Mouse (Mus musculus) v-Abl transformed pro-B cells (cell line): ENCODE data around the gene Sv2b.
"Not testable (repeated sequence)": the region's sequence is repeated elsewhere in the genome, so short reads cannot be mapped to it uniquely, and the experiment has no call there.

Experiments
- in situ Hi-C, 2 experiments: fragments of 400-800 bp; cut with MboI; formaldehyde crosslinking; loops; one replicate each; pipeline ENCODE4 v1.15.1; 2025; ENCODE audit not compliant: unreplicated experiment in 2 of 2

Gene Sv2b

GRCm38 (mm10) chr7:75222704-75223431 is 86.2 kb downstream of the Sv2b start:
- in situ Hi-C loops: no loop called here

GRCm38 (mm10) chr7:75220786-75221185 is 88.3 kb downstream of the Sv2b start:
- in situ Hi-C loops: no loop called here

- in situ Hi-C loops: no loop called here
Observed at GRCm38 (mm10) chr7:75220296-75220695, 88.8 kb downstream of the Sv2b start.

- in situ Hi-C loops: no loop called here
Observed at GRCm38 (mm10) chr7:75216180-75216579, 92.9 kb downstream of the Sv2b start.

GRCm38 (mm10) chr7:75209221-75209641 is 99.8 kb downstream of the Sv2b start:
- in situ Hi-C loops: no loop called here

- in situ Hi-C loops: no loop called here
Observed at GRCm38 (mm10) chr7:75207965-75208644, 101.0 kb downstream of the Sv2b start.

GRCm38 (mm10) chr7:75206671-75207070 is 102.4 kb downstream of the Sv2b start:
- in situ Hi-C loops: no loop called here

- in situ Hi-C loops: no loop called here
Observed at GRCm38 (mm10) chr7:75205386-75205785, 103.7 kb downstream of the Sv2b start.

- in situ Hi-C loops: not testable (repeated sequence)
Observed at GRCm38 (mm10) chr7:75194919-75195230, 114.2 kb downstream of the Sv2b start.

- in situ Hi-C loops: no loop called here
Observed at GRCm38 (mm10) chr7:75194158-75194918, 114.7 kb downstream of the Sv2b start.

- in situ Hi-C loops: no loop called here
Observed at GRCm38 (mm10) chr7:75190192-75190591, 118.9 kb downstream of the Sv2b start.

- in situ Hi-C loops: no loop called here
Observed at GRCm38 (mm10) chr7:75175042-75175441, 134.0 kb downstream of the Sv2b start.

- in situ Hi-C loops: no loop called here
Observed at GRCm38 (mm10) chr7:75167481-75167880, 141.6 kb downstream of the Sv2b start.

GRCm38 (mm10) chr7:75147174-75147573 is 161.9 kb downstream of the Sv2b start:
- in situ Hi-C loops: no loop called here

- in situ Hi-C loops: no loop called here
Observed at GRCm38 (mm10) chr7:75142800-75143199, 166.3 kb downstream of the Sv2b start.

GRCm38 (mm10) chr7:75141919-75142700 is 167.0 kb downstream of the Sv2b start:
- in situ Hi-C loops: no loop called here

GRCm38 (mm10) chr7:75139306-75139705 is 169.8 kb downstream of the Sv2b start:
- in situ Hi-C loops: loop anchor here (5.0 to 10.0 kb wide), 6 partner anchors 228 to 745 kb away; no protein-coding TSS in a partner anchor

GRCm38 (mm10) chr7:75134710-75135617 is 174.1 kb downstream of the Sv2b start:
- in situ Hi-C loops: loop anchor here (5.0 to 10.0 kb wide), 7 partner anchors 232 to 750 kb away; no protein-coding TSS in a partner anchor

- in situ Hi-C loops: no loop called here
Observed at GRCm38 (mm10) chr7:75128036-75128435, 181.0 kb downstream of the Sv2b start.

- in situ Hi-C loops: no loop called here
Observed at GRCm38 (mm10) chr7:75124067-75124466, 185.0 kb downstream of the Sv2b start.
